Mouse (Mus musculus): Measurements from ENCODE around the gene Wipf3. TPM values are rescaled to one million over a fixed set of nuclear protein-coding genes. Genes with fewer than 3 reads are reported as not detected.

Gene Wipf3
- total RNA-seq, 2 experiments from 2014 or later: not detected

DNA sequence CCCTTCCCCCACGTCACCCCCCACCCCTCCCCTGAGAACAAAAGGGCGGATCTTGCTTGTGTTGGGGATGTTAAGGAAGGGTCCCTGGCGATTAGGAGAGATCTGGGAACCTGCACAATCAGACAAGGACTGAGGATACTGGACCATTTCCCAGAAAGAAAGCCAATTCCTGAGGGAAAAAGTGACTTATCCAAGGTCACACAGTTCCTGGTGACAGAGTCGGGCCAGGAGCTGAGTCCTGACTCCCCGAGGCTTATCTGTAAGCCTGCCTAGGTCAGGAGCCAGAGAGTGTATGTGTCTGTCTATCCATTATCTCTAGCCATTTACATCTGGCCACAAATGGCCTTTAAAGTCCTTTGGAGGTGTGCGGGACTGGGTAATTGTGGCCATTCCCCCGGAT, 818 bp downstream of the Wipf3 start:
- no peak for ATAC-seq (replicated peaks; ENCODE audit: low FRiP score, poor library complexity, severe bottlenecking)

DNA sequence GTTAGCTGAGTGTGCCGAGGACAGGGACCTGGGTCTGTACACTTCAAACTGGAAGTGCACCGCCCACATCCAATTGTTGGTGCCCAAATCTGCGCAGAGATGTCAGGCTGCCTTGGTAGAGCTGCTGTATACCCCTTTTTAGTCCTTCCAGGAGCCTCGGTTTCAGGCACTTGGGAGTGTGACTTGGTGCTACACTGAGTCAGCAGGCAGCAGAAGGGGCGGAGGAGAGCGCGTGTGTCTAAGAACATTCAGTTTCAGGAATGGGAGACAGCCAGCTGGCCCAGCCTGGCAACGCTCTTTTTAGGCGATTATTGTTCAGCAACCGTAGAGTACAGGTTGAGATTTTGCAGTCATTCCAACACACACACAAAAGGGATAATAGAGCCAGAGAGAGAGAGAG, 2.4 kb downstream of the Wipf3 start:
- ATAC-seq (replicated peaks; ENCODE audit: low FRiP score, poor library complexity, severe bottlenecking): no peak

DNA sequence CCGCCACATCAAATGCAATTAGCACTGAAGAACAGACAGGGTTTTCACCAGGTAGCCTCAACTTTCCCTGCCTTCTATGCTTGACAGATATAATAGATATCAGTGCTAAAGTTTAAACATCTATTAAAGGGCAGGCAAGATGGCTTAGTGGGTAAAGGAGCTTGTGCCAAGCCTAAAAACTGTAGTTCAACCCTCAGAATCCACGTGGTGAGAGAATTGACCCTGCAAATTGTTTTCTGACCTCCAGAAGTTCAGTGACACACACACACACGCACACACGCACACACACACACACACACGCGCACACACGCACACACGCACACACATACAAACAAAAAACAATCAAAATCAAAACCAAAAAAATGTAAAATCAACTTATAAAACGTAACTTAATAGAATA, 2.8 kb downstream of the Wipf3 start:
- ATAC-seq (replicated peaks; ENCODE audit: low FRiP score, poor library complexity, severe bottlenecking): no peak

DNA sequence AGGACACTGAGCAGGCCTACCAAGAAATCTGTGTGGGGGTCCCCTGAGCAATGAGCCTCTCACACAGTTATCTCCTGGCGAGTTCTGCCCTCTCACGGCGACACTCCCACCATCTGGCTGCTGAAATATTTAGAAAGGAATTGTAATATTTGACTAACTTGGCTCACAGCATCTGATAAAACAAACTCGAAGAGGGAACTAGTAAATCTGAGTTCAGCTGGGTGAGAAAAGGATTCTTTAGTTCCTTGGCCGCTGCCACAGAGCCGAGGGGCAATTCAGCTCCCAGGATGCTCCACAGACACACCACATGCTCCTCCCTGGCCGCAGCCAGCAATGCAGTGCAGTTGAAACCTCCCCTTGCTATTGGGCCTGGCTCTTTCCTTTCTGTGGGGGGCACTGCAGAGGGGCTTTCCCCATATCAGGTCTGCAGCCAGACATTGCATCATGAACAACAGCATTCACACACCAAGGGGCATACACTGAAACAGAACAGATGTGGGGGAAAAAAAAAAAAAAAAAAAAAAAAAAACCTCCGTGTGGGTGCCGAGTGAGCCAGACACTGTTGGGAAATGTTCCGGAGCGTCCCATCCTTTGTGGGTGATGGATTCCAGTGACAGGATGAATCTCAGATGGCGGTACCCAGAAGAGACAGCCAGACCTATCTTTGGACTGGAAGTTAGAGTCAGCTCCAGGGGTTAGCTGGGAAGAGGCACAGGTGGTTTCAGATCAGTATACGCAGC, 3.6 kb downstream of the Wipf3 start:
- ATAC-seq (replicated peaks; ENCODE audit: low FRiP score, poor library complexity, severe bottlenecking): no peak

DNA sequence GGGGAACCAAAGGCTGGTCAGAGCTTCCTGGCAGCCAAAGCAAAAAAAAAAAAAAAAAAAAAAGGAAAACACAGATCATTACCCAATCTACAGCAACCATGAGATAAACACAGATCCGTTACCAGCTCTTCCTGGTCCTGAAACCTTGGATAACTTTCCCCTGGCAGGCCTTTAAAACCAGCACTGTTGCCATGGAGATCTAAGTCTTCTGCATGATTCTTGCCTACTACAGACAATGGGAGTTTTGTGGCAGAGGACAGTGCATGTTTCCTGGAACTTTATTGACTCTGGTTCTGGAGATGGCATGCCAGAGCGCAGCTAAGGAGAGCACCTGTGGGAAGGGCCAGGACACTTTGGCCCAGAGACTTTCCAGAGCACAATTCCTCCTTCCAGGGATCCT, 4.8 kb downstream of the Wipf3 start:
- ATAC-seq (replicated peaks; ENCODE audit: low FRiP score, poor library complexity, severe bottlenecking): no peak

DNA sequence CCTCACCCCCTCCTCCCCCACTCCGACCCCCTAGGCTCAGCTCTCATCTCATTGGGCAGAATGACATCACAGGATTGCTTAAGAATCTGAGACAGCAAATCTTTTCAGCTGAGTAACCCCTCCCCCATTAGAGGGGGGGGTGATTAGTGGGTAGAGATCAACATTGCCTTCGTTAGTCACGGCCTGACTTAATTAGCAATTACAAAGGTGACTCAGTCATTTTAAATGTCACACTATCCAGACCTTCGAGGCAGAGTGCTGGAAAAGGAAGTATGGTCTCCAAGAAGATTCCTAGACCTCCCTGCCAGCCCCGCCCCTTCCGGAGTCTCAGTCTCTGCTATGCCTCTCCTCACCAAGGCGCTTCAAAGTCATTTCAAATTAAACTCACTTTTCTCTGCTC, 6.3 kb downstream of the Wipf3 start:
- ATAC-seq (replicated peaks; ENCODE audit: low FRiP score, poor library complexity, severe bottlenecking): no peak

DNA sequence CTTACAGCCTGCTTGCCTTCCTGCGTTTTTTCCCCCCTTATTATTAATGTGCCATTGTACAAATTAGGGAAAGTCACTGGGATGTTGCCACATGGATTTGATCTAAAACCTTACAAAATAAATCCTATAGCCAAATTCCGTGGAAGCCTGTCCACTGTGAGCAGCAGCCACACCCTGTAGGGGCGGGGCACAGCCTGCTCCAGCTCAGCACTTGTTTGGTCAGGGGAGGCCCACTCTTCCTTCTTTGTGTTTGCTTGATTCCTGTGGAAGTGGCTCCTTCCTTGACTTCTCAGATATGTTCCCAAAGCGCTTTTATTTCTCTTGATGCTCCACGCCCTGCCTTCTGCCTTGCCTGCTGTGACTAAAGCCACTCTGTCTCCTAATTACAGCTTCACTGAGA, 6.9 kb downstream of the Wipf3 start:
- ATAC-seq (replicated peaks; ENCODE audit: low FRiP score, poor library complexity, severe bottlenecking): no peak

DNA sequence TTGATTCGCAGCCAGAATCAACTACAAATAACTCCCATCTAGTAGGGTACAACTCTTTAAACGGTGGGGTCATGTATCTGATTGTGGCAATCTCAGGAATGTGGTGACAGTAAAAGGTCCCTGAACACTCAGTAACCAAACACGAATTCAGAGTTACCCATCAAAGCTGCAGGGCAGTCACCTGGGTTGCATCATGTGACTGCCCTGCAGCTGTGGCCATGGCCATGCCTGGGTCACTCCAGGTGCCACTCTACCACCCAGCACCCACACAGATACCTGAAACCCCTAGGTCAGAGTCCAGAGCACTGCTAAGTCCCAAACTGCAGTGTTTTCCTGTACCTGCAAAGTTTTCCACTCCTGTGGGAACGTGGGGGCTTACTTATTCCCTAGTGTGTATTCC, 9.1 kb downstream of the Wipf3 start:
- no peak for ATAC-seq (replicated peaks; ENCODE audit: low FRiP score, poor library complexity, severe bottlenecking)

DNA sequence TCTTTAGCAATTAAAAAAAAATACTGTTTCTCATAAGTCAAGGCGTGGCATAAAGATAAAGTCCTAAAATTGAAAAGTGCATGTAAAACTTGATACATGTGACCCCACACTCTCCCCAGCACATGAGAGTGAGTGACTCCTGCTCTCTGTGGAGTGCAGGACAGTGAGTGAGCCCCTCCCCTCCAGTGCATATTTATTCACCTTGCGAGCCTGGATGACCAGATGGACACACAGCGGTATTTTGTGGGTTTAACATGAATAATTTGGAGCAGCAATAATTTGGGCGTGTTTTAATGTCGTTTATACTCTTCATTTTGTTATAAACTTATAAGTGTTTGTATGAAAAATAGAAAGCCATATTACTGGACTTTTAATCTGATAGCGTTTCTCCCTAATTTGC, 11.3 kb downstream of the Wipf3 start:
- ATAC-seq (replicated peaks; ENCODE audit: low FRiP score, poor library complexity, severe bottlenecking): no peak

DNA sequence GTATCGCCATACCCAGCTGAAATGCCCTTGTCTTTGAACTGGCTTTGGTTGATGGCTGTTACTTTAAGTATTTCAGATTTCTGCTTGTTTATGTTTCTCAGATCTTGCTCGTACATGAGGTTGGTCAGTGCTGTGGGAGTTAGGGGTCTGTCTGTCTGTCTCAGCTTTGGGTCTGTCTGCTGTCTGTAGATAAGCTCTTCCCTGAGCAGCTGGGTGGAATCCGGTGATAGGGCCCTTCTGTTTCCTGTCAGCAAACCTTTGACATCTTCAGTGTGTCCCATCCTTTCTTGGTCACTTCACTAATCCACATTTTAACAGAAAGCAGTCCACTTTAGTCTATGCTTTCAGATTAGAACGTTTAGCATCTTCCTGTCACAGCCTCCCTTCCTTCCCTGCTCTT, 14.3 kb downstream of the Wipf3 start:
- no peak for ATAC-seq (replicated peaks; ENCODE audit: low FRiP score, poor library complexity, severe bottlenecking)

DNA sequence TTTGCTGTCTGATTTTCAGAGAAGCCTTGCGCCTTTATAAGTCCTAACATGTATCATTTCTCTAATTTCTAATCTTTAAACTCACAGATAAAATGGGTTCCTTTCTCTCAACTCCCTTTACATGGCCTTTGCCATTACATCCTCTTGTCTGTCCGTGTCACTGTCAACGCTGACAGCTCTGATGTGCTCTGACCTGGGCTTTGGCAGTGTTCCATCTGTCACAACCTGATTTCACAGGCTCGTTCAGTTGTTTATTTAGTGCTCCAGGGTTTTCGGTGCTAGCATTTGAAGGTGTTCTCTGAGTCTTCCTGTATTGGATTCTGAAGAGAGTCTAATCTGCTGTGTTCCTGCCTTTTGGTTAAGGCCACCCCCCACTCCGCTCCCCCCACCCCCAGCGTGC, 14.7 kb downstream of the Wipf3 start:
- ATAC-seq (replicated peaks; ENCODE audit: low FRiP score, poor library complexity, severe bottlenecking): no peak

DNA sequence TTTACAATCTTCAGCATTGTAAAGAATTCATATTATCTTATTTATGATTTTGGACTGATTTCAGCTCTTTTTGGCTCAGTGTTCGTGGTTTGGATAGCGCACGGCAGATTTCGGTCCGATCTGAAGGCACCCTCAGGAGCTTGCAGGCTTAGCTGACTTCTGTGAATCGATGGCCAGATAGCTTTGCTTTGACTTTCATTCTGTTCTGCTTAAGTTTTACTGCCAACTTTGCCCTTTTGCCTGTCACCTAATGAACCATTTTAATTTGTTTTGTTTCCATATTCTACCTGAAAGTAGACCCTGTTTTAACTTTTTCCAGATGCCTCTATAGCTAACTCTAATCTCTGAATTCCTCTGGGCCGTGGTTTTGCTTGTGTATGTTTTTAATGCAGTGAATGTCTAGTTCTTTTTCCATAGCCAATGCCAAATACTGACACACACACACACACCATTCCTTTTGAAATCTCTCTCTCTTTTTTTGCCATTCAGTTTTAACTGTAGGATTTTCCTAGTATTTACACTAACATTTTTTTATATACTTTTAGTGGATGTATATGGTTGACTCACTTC, 15.9 kb downstream of the Wipf3 start:
- ATAC-seq (replicated peaks; ENCODE audit: low FRiP score, poor library complexity, severe bottlenecking): no peak

DNA sequence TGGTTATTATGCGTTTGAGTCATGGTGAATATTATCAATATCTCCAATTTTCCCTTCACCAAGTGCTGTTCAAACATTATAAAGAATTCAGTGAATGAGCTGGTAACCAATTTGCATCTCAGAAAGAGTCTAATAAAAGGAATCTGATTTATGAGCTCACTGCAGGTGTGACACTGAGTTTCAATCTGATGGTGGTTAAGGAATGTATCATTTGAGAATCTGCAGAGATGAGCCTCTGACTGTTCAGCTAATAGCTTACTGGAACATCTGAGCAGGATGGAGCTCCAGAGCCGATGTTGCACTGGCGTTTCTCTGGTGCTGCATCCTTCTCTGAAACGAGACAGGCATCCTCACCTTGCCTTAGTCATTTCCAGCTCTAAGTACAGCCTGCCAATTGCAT, 17.9 kb downstream of the Wipf3 start:
- ATAC-seq (replicated peaks; ENCODE audit: low FRiP score, poor library complexity, severe bottlenecking): no peak

DNA sequence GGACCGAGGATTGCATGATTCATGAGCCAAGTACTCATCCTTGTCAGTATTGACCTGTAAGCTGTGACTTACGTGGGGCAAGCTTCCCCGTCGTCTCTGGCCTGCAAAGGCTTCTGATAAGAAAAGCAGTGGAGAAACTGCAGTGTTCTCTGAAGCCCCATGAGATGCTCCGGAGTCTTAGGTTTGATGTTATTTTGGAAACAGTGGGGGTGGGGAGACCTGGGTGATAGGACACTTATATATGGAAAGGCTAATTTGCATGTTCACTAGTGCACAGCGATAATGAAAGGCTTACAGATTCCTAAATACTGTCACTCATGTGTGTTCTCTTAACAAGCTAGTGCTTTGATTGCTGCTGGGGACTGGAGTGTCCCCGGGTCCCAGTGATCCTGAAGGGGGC, 30.3 kb downstream of the Wipf3 start:
- ATAC-seq (replicated peaks; ENCODE audit: low FRiP score, poor library complexity, severe bottlenecking): no peak

DNA sequence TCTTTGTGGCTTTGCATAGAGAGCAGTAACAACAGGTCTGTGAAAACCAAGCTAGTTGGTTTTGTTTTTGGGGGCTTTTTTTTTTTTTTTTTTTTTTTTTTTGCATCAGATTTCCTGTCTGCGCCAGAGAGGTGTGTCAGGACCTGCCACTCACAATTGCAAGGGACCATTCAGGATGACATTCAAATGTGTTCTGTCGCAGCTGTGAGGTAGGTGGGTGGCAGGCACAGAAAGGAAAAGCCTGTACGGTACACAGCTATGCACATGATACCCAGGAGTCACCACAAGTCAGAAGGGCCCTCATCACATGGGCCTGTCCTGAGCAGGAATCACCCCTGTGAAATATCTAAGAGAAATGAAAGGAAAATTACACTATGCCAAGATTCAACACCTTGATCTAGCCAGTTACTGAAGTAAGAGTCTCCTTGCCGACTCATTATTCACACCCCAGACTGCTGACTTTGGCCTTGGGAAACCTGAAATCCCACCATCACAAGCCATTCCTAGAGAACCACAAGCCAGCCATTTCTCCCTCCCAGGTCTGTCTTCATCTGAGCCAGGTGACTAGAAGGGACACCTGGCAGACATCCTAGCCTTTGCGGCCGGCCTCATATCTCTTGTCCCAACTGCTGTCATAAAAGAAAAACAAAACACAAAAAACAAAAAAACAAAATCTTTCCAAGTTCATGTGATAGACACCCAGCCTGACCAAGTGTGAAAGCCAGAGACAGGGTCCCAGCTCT, 30.9 kb downstream of the Wipf3 start:
- no peak for ATAC-seq (replicated peaks; ENCODE audit: low FRiP score, poor library complexity, severe bottlenecking)

DNA sequence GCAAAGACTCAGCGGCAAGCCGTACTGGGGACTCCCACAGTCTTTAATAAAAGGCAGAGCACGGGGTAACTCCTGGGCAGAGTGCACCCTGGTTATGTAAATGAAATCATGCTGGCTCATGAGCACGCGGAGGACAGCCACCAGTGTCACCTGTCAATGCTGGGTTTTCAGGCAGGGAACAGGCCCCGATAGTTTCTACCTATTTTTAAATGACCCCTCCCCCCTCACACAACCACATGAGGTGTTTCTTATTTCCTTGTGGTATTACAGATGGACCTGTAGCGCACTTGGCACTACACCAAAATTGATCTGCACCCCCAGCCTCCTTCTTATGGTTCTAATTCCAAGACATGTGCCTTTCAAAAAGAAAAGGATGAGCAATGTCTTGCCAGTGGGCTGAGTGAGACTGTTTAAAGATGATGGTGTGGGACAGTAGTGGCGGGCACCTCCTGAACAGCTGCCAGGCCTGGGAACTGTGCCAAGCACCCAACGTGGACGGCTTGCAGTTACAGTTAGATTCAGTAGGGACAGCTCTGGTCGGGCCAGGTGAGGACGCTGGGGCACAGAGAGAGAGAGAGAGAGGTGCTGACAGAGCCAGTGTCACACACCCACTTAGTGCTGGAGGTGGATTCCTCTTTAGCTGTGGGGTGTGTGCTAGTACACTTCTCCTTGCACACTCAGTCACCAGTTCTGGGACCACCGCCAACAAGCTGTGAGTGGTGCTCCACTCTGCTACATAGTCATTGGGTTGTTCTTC, 31.7 kb downstream of the Wipf3 start:
- no peak for ATAC-seq (replicated peaks; ENCODE audit: low FRiP score, poor library complexity, severe bottlenecking)

DNA sequence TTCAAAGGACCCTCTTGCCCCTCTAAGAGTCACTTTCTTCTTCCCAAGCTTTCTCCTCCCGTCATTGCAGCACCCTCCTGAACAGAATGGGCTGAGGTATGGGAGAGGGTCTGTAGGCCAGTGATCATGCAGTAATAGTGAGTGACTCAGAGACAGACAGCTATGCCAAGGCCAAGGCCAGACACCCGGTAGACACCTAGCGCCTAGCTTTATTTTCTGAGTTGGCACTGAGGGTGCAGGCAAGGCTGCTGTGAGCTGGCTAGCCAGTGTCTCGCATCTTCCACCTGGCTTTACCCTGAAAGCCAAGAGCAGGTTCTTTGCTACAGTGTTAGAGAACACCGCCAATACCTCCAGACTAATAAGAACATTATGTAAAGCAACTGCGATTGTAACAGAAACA, 33.4 kb downstream of the Wipf3 start:
- no peak for ATAC-seq (replicated peaks; ENCODE audit: low FRiP score, poor library complexity, severe bottlenecking)

DNA sequence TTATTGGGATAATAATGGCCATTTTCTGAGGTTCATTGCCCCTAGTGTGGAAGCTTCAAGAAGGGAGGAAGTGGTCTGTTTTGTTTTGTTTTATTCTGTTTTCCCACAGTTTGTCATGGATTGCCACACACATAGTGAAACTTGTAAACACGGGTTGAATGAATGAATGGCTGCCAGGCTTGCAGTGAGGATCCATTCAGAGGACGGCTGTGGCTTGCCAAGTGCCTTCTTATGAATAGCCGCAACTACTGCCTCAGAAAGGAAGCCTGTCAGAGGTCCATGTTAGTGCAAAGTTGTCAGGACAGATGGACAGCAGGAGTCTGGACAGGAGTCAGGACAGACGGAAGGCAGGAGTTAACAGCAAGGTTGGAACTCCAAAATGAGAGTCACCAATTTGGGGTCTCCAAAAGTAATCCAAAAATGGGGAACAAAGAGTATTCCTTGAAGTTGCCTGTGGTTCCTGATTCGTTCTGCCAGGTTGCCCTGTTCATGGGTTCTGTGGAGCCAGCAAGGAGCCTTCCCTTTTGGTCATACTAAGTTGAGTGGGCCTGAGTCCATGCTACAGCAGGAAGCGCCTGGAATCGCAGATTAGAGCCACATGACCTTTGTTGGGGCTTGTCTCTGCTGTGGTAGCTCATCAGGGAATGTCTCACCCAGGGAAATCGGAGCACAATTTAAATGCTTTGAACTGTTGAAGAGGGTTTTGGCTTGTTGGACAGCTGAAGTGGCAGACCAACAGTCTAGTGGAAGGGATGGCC, 34.5 kb downstream of the Wipf3 start:
- no peak for ATAC-seq (replicated peaks; ENCODE audit: low FRiP score, poor library complexity, severe bottlenecking)

DNA sequence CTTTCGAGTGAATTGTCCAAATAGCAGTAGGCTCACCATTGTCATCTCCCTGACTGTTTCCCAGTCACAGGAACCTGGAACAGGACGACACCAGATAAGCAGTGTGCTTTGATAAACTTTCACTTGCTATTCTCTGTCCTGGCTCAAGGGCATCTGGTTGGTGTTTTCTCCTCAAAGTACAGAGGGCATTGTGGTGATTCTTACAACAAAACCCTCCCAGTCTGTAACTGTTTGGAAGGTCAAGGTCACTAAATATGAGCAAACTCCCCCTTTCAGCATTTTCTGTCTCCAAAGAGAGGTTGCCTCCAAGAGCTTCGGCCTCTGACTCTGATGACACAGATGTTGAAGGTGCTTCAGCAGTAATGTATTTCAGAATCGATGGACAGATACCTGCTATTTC, 35.5 kb downstream of the Wipf3 start:
- ATAC-seq (replicated peaks; ENCODE audit: low FRiP score, poor library complexity, severe bottlenecking): no peak

DNA sequence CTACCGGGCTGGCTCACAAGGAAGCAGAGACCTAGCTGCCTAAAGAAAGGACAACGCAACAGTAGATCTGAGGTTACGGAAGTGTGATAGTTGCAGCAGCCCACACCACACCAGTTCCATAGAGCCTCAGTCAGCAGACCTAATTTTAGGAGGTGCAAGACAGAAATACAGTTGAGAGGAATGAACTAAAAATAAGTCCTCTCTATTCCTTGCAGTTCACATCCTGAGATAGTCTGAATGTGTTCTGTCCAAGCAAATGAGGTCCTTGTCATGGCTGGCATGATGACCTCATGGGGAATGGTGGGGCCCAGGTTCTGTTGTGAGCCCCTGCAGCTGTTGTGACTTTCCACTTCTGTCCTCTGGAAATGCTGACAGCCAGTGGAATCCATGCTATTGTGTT, 38.0 kb downstream of the Wipf3 start:
- no peak for ATAC-seq (replicated peaks; ENCODE audit: low FRiP score, poor library complexity, severe bottlenecking)

Measured in erythroblast, adult 5-6 weeks (primary cell).